Mouse (Mus musculus) testis, adult 2 months (tissue): ENCODE measurements around the gene Hectd4.

ENCODE experiments used
- CTCF ChIP-seq: fragments of 200-500 bp; IDR thresholded peaks from 2 replicates; pipeline ENCODE4 v1.5.1; 2012; ENCODE audit warnings: low read depth, mild to moderate bottlenecking, inconsistent platforms, low read length, moderate library complexity; ENCODE audit not compliant: control insufficient read depth, insufficient read depth, insufficient replicate concordance
- POLR2A ChIP-seq: fragments of 200-500 bp; IDR thresholded peaks from 2 replicates; pipeline ENCODE4 v1.6.1; 2012; ENCODE audit warnings: low read depth, mild to moderate bottlenecking, inconsistent platforms, low read length, moderate library complexity; ENCODE audit not compliant: control insufficient read depth

- no peak for TF ChIP-seq POLR2A
- TF ChIP-seq CTCF, result no peak
Observed at GRCm38 (mm10) chr5:121326079-121326805, 106.2 kb downstream of the Hectd4 start.
